Mouse (Mus musculus) layer of hippocampus, adult 9-11 months (tissue): ENCODE results near the gene Hapln4.
"Not testable (repeated sequence)": the region's sequence is repeated elsewhere in the genome, so short reads cannot be mapped to it uniquely, and the experiment has no call there.

Experiments
- DNase-seq: peaks from one replicate; pipeline ENCODE4 v3.0.0; 2022

The Hapln4 gene

GRCm38 (mm10) chr8:70083285-70083684 lies at the start of gene Hapln4:
Hapln4 (plus strand) TSS chr8:70083457.
- DNase-seq, result peak; percentile 70

GRCm38 (mm10) chr8:70037994-70038393 lies 45.3 kb upstream of the Hapln4 start:
- no peak for DNase-seq

GRCm38 (mm10) chr8:70041885-70042546 lies 41.2 kb upstream of the Hapln4 start:
- DNase-seq, result no peak

GRCm38 (mm10) chr8:70042583-70043455 lies 40.4 kb upstream of the Hapln4 start, which contains the start of the genes Mau2 and Sugp1:
Mau2 (minus strand) TSS chr8:70042734.
Sugp1 (plus strand) TSS chr8:70042813.
- peak; percentile 96 for DNase-seq

- DNase-seq, result no peak
Observed at GRCm38 (mm10) chr8:70043996-70044395, 39.3 kb upstream of the Hapln4 start.

- DNase-seq, result no peak
Observed at GRCm38 (mm10) chr8:70049662-70050061, 33.6 kb upstream of the Hapln4 start.

- DNase-seq, result not testable (repeated sequence)
Observed at GRCm38 (mm10) chr8:70050434-70050833, 32.8 kb upstream of the Hapln4 start.

DNA sequence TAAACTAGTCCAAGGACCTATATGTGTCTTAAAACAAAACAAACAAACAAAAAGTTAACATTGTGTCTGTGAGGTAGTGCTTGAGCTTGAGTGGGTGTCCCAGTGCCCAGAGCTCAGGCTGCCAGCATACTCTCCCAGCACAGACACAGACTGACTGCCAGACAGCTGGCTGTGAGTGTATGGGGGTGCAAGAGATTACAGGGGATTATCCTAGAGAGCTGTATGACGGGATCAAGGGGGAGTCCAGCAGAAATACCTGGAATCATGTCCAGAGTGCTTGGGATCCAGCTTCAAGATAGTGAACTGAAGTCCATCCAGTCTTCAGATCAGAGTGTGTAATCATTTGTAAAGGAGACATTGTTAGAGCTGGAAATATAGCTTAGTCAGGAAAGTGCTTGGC lies 25.5 kb upstream of the Hapln4 start:
- DNase-seq, result no peak

GRCm38 (mm10) chr8:70071836-70072440 lies 11.3 kb upstream of the Hapln4 start:
- no peak for DNase-seq

DNA sequence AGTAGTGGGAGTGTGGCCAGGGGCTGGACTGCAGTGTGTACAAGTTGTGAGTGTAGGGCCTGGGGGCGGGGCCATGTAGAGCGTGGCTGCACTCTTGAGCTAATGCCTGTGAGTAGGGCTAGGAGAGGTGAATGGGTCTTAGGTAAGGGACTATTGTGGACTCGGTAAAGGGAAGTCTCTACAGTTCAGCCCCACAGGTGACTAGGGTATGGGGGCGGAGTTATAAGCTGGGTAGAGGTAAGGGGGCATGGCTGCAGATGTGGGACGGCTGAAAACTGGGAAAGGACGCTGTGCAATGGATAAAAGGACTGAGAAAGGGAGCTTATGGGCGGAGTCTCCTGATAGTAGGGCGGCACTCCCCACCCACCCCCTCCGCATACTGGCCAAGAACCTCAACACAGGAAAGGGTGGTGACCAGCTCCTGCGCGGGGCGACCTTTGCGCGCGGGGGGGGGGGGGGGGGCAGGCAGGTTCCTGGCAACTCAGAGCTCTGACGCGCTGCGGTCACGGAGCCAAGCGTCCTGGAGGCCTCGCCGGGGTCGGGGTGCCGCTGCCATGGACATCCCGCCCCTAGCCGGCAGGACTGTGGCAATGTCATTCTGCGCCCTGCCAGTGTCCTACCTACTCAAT lies 10.7 kb upstream of the Hapln4 start, which contains the start of gene Tm6sf2:
Tm6sf2 (plus strand) TSS at position 484 of the 629 bp plus-strand sequence.
- no peak for DNase-seq

DNA sequence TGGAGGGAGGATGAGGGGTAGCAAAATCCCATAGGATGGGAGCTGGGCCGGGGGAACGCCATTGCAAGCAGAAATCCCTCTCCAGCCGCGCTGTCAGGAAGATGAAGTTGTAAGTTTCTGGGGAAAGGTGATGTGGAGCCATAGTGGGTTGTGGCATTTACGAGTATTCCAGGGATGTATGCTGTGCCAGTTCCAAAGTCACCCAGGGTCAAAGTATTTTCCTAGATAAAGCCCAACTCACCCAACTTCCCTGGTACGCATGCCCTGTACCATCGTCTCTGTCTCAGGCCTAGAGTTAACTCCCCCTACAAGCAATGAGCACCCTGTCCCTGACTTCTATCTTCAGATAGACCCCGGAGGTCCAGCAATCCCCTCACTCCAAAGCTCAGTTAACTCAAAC lies 10.1 kb upstream of the Hapln4 start:
- DNase-seq, result no peak

DNA sequence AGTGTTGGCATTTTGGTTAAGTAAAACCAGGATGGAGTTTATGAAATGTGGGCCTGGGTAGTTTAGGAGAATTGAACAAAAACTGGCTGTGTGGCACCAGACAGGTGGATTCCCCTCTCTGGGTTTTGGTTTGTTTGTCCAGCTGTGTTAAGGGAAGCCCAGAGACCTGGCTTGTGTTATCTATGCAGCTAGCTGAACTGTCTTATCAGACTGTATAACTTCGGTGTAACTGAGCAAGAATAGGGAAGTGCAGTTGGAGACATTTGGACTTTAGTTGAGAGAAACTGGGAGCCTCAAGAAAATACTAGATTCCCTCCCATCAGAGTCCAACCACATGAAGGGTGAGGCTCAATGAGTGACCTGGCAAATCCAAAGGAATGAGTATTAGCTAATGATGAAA lies 9.6 kb upstream of the Hapln4 start:
- no peak for DNase-seq

GRCm38 (mm10) chr8:70081976-70082375 lies 1.3 kb upstream of the Hapln4 start:
- DNase-seq, result no peak

DNA sequence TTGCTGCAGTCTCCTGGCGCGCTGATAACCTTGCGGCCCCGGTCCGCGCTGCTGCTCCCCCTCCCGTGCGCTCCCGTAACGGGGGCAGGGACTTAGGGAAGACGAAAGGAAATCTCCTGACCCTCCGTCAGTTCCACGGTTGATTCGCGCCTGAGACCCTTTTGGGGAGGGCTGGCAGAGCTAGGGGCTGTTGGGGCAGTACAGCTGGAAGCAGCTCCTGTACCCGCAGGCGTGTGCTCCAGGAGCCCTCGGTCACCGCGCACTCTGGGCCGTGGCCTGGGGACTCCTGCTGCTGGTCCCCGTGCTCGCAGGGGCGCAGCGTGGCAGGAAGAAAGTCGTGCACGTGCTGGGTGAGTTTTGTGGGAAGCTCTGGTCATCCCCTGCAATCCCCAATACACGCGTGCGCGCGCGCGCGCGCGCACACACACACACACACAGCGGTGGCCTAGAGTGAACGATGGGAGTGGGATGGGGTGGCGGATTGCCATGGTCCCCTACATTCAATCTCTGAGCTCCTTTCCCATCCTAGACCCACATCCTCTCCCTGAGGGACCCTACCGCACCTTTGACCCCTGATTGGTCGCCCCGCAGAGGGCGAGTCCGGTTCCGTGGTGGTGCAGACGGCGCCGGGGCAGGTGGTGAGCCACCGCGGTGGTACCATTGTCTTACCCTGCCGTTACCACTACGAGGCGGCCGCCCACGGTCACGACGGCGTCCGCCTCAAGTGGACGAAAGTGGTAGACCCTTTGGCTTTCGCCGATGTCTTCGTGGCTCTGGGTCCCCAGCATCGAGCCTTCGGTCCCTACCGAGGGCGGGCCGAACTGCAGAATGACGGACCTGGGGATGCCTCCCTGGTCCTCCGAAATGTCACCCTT lies 1.2 kb downstream of the Hapln4 start:
- DNase-seq, result no peak

DNA sequence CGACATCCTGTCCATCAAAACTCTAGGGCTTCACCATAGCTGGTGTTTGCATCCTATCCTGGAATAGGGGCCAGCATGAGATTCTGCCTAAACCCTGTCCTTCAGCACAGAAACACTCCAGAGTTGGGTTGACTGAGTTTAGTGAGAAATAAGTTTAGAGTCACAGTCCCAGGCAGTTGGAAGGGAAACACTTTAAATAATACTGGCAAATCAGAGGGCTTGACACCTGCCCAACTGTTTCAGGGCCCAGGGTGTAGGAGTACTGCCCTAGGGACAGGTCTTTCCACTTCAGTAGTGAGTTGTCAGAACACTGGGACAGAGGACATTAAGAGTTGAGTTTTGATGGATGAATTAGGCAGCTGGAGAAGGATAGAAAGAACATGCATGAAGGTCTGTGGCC lies 2.9 kb downstream of the Hapln4 start:
- no peak for DNase-seq

GRCm38 (mm10) chr8:70087237-70087636 lies 4.0 kb downstream of the Hapln4 start:
- DNase-seq, result no peak

GRCm38 (mm10) chr8:70087836-70088650 lies 4.8 kb downstream of the Hapln4 start:
- DNase-seq, result peak; percentile 43

DNA sequence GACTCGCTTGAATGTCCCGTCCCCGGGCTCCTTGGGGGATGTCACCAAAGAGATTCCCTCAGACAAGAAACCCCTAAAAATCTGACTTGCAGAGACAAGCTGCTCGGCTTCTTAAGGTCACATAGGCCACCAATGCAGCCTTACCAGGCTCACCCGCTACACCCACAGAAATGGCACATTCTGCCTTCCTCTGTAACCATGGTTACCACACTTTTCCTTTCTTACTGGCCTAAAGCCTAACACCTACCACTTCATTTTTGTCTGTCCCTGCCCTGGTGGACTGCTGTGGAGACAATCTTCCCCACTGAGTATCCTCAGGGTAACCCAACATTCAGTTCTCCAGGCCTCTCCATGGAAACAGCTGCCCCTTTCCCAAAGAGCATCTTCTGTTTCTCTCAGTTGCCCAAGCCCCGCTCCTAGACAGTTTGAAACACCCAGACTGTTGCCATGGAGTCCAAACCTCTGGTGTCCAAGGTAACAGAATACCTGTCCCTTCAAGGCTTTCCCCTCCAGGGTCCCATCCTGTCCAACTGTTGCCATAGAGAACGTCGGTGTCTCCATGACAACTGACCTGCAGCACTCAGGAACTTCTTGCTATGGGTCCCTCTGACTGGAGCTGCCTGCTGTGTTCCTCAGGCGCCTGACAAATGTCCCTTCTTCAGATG lies 6.2 kb downstream of the Hapln4 start:
- no peak for DNase-seq

DNA sequence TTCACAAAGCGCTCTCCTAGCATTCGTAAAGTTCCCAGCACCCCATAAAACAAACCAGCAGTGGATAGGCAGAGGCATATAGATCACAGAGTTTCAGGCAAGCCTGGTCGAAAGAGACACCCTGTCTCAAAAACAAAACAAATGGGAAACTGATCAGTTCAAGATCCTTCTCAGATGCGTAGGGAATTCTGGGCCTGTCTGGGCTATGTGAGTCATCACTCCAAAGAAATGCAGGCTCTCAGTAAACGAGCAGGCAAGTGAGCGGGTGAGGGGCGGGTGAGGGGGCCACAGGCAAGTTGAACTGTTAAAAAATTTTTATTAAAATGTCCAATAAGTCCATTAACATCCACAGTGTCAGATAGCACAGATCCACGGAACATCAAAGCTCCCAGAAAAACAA lies 9.5 kb downstream of the Hapln4 start:
- no peak for DNase-seq

DNA sequence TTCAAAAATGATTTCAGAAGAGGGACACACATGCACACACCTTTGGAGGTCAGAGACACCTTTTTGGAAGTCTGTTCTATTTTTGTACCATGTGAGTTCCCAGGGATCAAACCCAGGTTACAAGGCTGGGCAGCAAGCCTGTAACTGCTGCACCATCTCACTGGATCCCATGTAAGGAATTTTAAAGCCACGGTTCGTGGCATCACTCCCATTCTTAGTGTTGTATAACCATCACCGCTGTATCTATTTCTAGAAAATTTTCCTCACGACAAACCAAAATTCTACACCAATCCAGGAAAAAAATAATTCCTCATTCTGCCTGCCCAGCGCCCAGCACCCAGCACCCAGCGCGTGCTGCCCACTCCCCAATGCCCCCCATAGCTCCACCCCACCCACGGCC lies 16.0 kb downstream of the Hapln4 start:
- peak; percentile 63 for DNase-seq

DNA sequence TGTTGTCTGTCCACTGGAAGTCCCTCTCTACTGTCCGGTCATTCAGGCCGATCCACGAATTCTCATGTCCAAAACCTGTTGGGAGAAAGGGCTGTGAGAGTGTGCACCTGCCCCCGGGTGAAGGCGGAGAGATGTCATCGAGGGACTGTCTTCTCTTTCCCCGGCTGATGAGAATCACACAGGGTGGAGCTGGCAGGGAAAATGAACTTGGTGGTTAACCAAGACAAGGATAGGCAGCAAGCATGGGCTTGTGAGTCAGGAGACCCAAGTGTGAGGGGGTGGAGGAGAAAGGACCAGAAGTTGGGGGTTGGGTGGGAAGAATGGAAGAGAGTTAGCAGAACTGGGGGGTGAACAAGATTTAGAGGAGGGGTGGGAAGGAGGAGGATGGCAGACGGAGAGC lies 17.0 kb downstream of the Hapln4 start:
- DNase-seq, result no peak
